Mouse (Mus musculus) G1E (cell line): Measurements from ENCODE around the gene Plekho2. TPM values are rescaled to one million over a fixed set of nuclear protein-coding genes. Genes with fewer than 3 reads are reported as not detected.

Experiments
- ATAC-seq: 2 replicates; pipeline ENCODE4 v1.8.0; 2016; ENCODE audit warnings: mild to moderate bottlenecking; ENCODE audit not compliant: insufficient number of reproducible peaks, poor library complexity, low FRiP score, severe bottlenecking; ENCODE audit errors: extremely low read depth
- DNase-seq: peaks from one replicate; pipeline ENCODE4 v3.0.0; 2012; ENCODE audit warnings: low spot score
- H3K27me3 ChIP-seq: 2 replicates; pipeline ENCODE4 v1.6.1; 2012; ENCODE audit warnings: mild to moderate bottlenecking, low read length, inconsistent platforms; ENCODE audit not compliant: insufficient read depth
- H3K36me3 ChIP-seq: replicated peaks from 2 replicates; pipeline ENCODE3; 2012; ENCODE audit warnings: mild to moderate bottlenecking, inconsistent platforms
- H3K4me1 ChIP-seq: 2 replicates; pipeline ENCODE4 v1.6.1; 2012; ENCODE audit warnings: low read depth, low read length, inconsistent platforms, mixed read lengths; ENCODE audit not compliant: insufficient read depth
- H3K4me3 ChIP-seq: 2 replicates; pipeline ENCODE4 v1.5.1; 2012; ENCODE audit warnings: low read depth, mild to moderate bottlenecking, inconsistent platforms, low read length, moderate library complexity, mixed read lengths
- H3K9me3 ChIP-seq: replicated peaks from 2 replicates; pipeline ENCODE4 v1.6.1; 2012; ENCODE audit warnings: inconsistent platforms
- CTCF ChIP-seq: IDR thresholded peaks from 2 replicates; pipeline ENCODE4 v1.5.1; 2012; ENCODE audit warnings: low read depth, low read length, inconsistent platforms, mixed read lengths
- GATA1 ChIP-seq: IDR thresholded peaks from 2 replicates; pipeline ENCODE4 v1.6.1; 2012; ENCODE audit warnings: borderline replicate concordance, low read length, inconsistent platforms, mixed read lengths
- GATA2 ChIP-seq: IDR thresholded peaks from 2 replicates; pipeline ENCODE4 v1.6.1; 2012; ENCODE audit warnings: low read depth, low read length, inconsistent platforms, borderline replicate concordance
- POLR2AphosphoS5 ChIP-seq: IDR thresholded peaks from 2 replicates; pipeline ENCODE4 v1.6.1; 2012; ENCODE audit warnings: low read depth, low read length, inconsistent platforms; ENCODE audit not compliant: insufficient replicate concordance
- TAL1 ChIP-seq: conservative IDR thresholded peaks from 2 replicates; pipeline ENCODE4 v1.6.1; 2012; ENCODE audit warnings: low read depth, low read length, inconsistent platforms, mixed read lengths
- polyA plus RNA-seq: library from polyadenylated mRNA; stranded (reverse); fragments of >175 nt; gene quantifications from 2 replicates; pipeline ENCODE4 v1.2.3, GENCODE M21; 2012
- total RNA-seq, 2 experiments: library from RNA; stranded (forward) in 1 of 2; stranded (reverse) in 1 of 2; fragments of 200-1000 nt in 1 of 2; fragments of >200 nt in 1 of 2; fragmentation: Nextera tagmentation in 1 of 2; gene quantifications; 2 replicates each; pipeline ENCODE4 v1.2.3; 2014 to 2017

The Plekho2 gene
- total and polyA plus RNA-seq, 3 experiments, result 16.8 to 35.4 (median 26.9) TPM

DNA sequence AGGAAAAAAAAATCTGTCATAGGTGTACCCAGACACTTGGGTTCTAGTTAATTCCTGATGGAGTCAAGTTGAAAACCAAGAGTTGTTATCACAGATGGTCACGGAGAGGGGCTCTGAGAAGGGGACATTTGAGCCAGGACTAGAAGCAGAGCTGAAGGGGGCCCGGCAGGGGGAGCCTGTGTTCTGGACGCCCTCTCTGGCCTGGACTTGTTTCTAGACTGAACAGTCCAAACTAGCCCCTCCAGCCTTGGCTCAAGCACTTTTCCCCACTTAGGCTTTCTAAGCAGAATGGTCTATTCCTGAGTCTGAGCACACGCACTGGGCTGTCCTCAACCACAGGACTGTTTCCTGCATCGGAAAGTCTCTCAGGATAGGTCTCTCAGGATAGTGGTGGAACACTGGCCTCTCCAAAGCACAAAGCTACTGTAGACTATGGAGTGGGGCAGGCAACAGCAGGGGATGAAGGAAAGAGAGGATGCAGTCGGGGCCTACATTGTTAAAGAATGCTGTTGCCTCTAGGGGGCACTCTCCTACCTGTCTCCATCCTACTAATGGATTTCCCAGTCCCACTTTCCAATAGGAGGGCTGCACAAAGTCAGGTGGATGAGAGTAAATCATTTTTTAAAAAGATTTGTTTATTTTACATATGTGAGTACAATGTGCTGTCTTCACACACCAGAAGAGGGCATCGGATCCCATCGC, 23.7 kb upstream of the Plekho2 start:
- Histone ChIP-seq H3K9me3 (no peaks in the 10 kb centered on the region), H3K4me1 (peaks cover 4% of the 10 kb centered on the region; the same call in 1 of the 2 replicates), H3K36me3 (no peaks in the 10 kb centered on the region), H3K4me3 (no peak overlapping the region), H3K27me3 (peaks cover 20% of the 10 kb centered on the region)
- no peak for DNase-seq
- no peak for ATAC-seq
- TF ChIP-seq POLR2AphosphoS5 (no peak), GATA2 (no peak), GATA1 (no peak), TAL1 (no peak), CTCF (peak; percentile 13; the same call in 1 of the 2 replicates)

DNA sequence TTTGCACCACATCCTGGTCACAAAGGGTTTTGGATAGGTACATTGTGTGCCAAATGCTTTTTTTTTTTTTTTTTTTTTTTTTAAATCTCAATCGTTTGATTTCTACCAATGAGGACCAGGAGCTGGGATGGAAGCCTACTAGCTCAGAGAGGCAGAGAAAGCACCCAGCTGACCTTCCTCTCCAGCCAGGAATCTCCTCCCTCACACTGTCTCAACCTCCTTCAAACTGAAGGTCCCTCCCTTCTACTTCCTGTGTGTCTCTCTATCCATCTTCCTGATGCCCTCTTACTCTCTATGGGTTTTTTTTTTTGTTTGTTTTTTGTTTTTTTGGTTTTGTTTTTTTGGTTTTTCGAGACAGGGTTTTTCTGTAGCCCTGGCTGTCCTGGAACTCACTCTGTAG, 21.1 kb upstream of the Plekho2 start:
- Histone ChIP-seq H3K4me1 (peaks cover 4% of the 10 kb centered on the region; the same call in 1 of the 2 replicates), H3K36me3 (peaks cover 5% of the 10 kb centered on the region), H3K4me3 (no peak overlapping the region), H3K9me3 (no peaks in the 10 kb centered on the region), H3K27me3 (0 out of 2 replicates have a peak, but pooled peaks cover 4% of the 10 kb centered on the region)
- TF ChIP-seq GATA2 (no peak), TAL1 (no peak), GATA1 (no peak), CTCF (no peak), POLR2AphosphoS5 (no peak)
- ATAC-seq (no peak), DNase-seq (no peak)

DNA sequence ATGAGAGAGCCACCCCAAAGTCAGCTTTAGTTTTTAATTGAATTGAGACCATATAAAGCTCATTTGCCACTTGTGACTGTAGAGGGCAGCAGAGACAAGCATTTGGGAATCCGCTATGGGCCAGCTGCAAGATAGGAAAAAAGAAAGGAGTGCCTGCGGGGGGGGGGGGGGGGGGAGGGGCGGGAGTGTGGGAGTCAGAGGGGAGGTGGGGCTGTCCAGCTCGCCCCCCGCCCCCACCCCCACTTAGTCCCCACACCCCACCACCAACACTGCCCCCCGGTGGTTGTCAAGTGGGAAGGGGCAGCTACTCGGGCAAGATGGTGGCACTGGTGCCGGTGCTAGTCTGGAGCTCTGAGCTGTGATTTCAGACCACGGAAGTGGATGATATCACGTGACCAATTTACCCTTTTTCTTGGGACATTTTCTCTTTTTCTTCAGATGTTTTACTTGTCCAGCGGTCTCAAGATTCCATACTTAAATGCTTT, 19.0 kb upstream of the Plekho2 start:
- Histone ChIP-seq H3K4me1 (no peaks in the 10 kb centered on the region; the same call in 1 of the 2 replicates), H3K9me3 (no peaks in the 10 kb centered on the region), H3K27me3 (0 out of 2 replicates have a peak, but pooled peaks cover 4% of the 10 kb centered on the region), H3K36me3 (peaks cover 27% of the 10 kb centered on the region), H3K4me3 (no peak overlapping the region)
- DNase-seq, result no peak
- no peak for TF ChIP-seq TAL1
- TF ChIP-seq POLR2AphosphoS5, result no peak
- no peak for TF ChIP-seq GATA2
- TF ChIP-seq GATA1, result no peak
- no peak for TF ChIP-seq CTCF
- no peak for ATAC-seq

DNA sequence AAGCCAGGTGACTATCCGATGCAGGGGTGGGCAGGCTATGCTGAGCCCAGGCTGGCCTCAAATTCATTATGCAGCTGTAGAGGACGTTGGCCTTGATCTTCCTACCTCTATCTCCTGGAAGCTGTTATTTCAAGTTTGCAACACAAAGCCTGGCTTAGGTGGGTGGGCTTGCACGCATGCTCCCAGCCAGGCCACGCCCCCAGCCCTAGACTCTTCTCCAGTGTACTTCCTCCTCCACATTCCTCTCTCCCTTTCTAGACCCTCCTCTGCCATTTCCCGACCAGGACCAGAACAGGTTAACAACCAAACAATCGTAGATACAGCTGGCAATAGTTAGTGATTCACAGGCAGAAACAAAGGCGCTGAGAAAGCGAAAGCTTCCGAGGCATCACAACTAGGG, 13.8 kb upstream of the Plekho2 start:
- no peaks in the 10 kb centered on the region for H3K9me3 ChIP-seq
- TF ChIP-seq CTCF (no peak), GATA1 (no peak), TAL1 (no peak), GATA2 (no peak), POLR2AphosphoS5 (no peak)
- ATAC-seq (no peak), DNase-seq (no peak)
- no peak overlapping the region for H3K4me3 ChIP-seq
- H3K4me1 ChIP-seq, result peaks cover 16% of the 10 kb centered on the region
- H3K36me3 ChIP-seq, result peaks cover 76% of the 10 kb centered on the region
- no peaks in the 10 kb centered on the region for H3K27me3 ChIP-seq

DNA sequence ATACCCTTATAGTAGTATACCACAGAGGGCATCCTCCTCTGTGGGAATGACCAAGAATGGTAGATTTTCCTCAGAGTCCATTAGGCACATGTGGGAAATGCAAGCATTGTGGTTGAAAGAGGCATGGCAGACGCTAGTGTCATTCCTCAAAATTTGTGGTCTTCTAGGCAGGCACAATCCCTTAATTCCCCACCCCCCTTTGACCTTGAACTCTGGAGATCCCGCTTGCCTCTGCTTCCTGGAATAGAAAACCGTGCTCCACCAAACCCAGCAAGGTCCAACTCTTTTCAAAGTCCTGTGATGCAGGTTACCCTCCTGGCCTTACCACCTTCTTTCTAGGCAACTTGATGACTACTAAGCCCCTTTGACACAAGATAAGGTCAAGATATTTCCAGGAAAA, 12.9 kb upstream of the Plekho2 start:
- no peak for ATAC-seq

DNA sequence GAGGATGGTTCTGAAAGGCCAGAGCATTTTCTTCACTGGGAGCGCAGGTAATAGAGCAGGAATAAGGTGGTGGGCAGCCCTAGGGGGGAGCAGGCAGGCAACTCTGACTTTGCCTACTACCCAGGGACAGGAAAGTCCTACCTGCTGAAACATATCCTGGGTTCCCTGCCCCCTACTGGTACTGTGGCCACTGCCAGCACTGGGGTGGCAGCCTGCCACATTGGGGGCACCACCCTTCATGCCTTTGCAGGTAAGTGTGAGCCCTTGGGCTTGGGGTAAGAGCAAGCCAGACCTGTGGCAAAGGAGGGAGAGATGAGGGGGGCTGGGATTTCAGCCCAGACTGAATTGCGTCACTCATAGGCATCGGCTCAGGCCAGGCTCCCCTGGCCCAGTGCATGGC, 9.3 kb upstream of the Plekho2 start:
- Histone ChIP-seq H3K4me3 (peak overlapping the region; percentile 42; the same call in 1 of the 2 replicates), H3K36me3 (peaks cover 55% of the 10 kb centered on the region)

More for the DNA sequence above, 12.9 kb upstream of the Plekho2 start:
- Histone ChIP-seq H3K4me1 (peaks cover 25% of the 10 kb centered on the region), H3K4me3 (no peak overlapping the region), H3K36me3 (peaks cover 79% of the 10 kb centered on the region), H3K27me3 (no peaks in the 10 kb centered on the region), H3K9me3 (no peaks in the 10 kb centered on the region)
- DNase-seq, result no peak
- TF ChIP-seq POLR2AphosphoS5 (no peak), GATA2 (no peak), TAL1 (no peak), GATA1 (no peak), CTCF (no peak)

More for the DNA sequence above, 9.3 kb upstream of the Plekho2 start:
- ATAC-seq (no peak), DNase-seq (no peak)
- H3K9me3 ChIP-seq, result no peaks in the 10 kb centered on the region
- TF ChIP-seq CTCF (no peak), TAL1 (no peak), GATA1 (no peak), POLR2AphosphoS5 (no peak), GATA2 (no peak)
- peaks cover 39% of the 10 kb centered on the region for H3K4me1 ChIP-seq
- no peaks in the 10 kb centered on the region for H3K27me3 ChIP-seq
